Mouse (Mus musculus) limb, embryonic 15.5 days (tissue): ENCODE results near the gene Gstz1. TPM values are rescaled to one million over a fixed set of nuclear protein-coding genes. Genes with fewer than 3 reads are reported as not detected.

Experiments used
- ATAC-seq: fragments of 200-750 bp; cut with Nextera tagmentation; 2 replicates; pipeline ENCODE4 v1.8.0; 2017; ENCODE audit warnings: low read depth, moderate TSS enrichment; ENCODE audit not compliant: insufficient number of reproducible peaks, low FRiP score, low TSS enrichment
- H3K27ac ChIP-seq: fragments of 300-500 bp; sonication (generic); 2 replicates; pipeline ENCODE4 v1.5.1; 2015; ENCODE audit warnings: moderate library complexity, mild to moderate bottlenecking, inconsistent platforms
- H3K27me3 ChIP-seq: fragments of 300-500 bp; sonication (generic); 2 replicates; pipeline ENCODE4 v1.6.1; 2015; ENCODE audit warnings: inconsistent platforms
- H3K36me3 ChIP-seq: fragments of 300-500 bp; sonication (generic); 2 replicates; pipeline ENCODE4 v1.6.1; 2015; ENCODE audit warnings: inconsistent platforms
- H3K4me1 ChIP-seq: fragments of 300-500 bp; sonication (generic); 2 replicates; pipeline ENCODE4 v1.6.1; 2015; ENCODE audit warnings: inconsistent platforms
- H3K4me2 ChIP-seq: fragments of 300-500 bp; sonication (generic); 2 replicates; pipeline ENCODE4 v1.6.1; 2015; ENCODE audit warnings: mild to moderate bottlenecking, inconsistent platforms
- H3K4me3 ChIP-seq: fragments of 300-500 bp; sonication (generic); 2 replicates; pipeline ENCODE4 v1.5.1; 2015; ENCODE audit warnings: mild to moderate bottlenecking, inconsistent platforms
- H3K9ac ChIP-seq: fragments of 300-500 bp; sonication (generic); 2 replicates; pipeline ENCODE4 v1.6.1; 2015; ENCODE audit warnings: inconsistent platforms
- H3K9me3 ChIP-seq: fragments of 300-500 bp; sonication (generic); 2 replicates; pipeline ENCODE4 v1.6.1; 2016; ENCODE audit warnings: inconsistent platforms
- WGBS: fragments of 180-500 bp; shearing (Covaris S2); methylation state at CpG from one replicate; pipeline ENCODE4 v1.1.7; 2015; 5-methylcytosine and 5-hydroxymethylcytosine counted together
- polyA plus RNA-seq: library from polyadenylated mRNA; unstranded; fragments of >200 nt; fragmentation: Nextera tagmentation; extraction: Ambion mirVana; gene quantifications from 2 replicates; pipeline ENCODE4 v1.2.1, GENCODE M21; 2015

Gene Gstz1
- 30.5 and 33.1 TPM in 2 replicates for polyA plus RNA-seq

- peak; percentile 84 for ATAC-seq
- Histone ChIP-seq H3K9ac (peak within 1 kb of the TSS; percentile 74), H3K4me2 (peak within 1 kb of the TSS; percentile 57), H3K4me1 (peaks cover 12% of the 10 kb centered on the region), H3K9me3 (no peaks in the 10 kb centered on the region), H3K4me3 (peak within 1 kb of the TSS; percentile 98), H3K27me3 (no peaks in the 10 kb centered on the region), H3K36me3 (0 out of 2 replicates have a peak, but pooled peaks cover 8% of the 10 kb centered on the region), H3K27ac (peak within 1 kb of the TSS; percentile 99)
- 0% methylated on average over 27 of the region's 27 CpGs for WGBS
These were observed at the start of gene Gstz1 for GRCm38 (mm10) chr12:87146966-87147365. Gene Gstz1 (plus strand): TSS chr12:87147165.

DNA sequence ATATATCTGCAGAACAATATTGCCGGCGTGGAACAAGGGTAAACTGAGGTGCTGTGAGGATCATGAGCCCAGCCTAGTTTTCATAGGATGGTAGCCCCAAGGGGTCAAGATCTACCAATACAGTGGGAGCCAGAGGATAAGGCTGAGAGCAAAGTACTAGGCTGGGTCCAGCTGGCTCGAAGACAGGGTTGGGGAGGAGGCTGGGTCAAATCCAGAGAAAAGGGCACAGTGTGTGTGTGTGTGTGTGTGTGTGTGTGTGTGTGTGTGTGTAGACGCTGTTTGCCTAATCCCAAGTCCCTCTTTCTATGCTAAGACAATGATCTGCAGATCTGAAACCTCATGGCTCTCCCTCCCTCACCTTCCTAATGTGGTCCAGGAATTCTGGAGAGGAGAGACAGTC, 46.6 kb upstream of the Gstz1 start:
- Histone ChIP-seq H3K4me2 (no peak overlapping the region), H3K4me1 (peaks cover 9% of the 10 kb centered on the region), H3K9ac (no peak overlapping the region), H3K9me3 (no peaks in the 10 kb centered on the region), H3K27me3 (peaks cover 34% of the 10 kb centered on the region), H3K4me3 (no peak overlapping the region), H3K36me3 (no peaks in the 10 kb centered on the region), H3K27ac (no peak overlapping the region)
- WGBS: 90% methylated on average over 4 of the region's 4 CpGs
- no peak for ATAC-seq

DNA sequence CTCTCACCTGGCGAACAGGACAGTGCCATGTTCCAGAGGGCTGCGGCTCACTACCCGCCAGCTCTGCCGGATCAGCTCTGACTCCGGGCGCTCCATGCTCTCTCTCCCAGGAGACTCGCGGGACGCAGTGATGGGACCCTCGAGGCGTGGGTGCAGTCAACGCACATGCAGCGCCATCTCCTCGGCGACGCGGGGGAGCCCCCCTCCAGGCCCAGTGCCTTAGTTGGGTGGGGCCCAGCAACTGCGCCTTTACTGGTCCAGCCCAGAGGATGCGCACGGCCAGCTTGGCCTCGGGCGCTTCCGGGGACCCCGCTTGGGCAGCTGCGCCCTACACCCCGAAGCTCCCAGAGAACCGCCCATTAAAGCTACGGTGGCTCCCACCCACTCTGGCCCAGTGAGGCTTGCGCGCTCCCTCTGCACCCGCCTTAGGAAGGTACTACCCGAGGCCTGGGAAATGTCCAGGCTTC, 44.8 kb upstream of the Gstz1 start, which contains the start of gene Ngb:
Gene Ngb, minus strand, starts transcription at position 375 of the 467 bp plus-strand sequence.
- Histone ChIP-seq H3K4me2 (peak within 1 kb of the TSS; percentile 47), H3K27me3 (peaks cover 34% of the 10 kb centered on the region), H3K9ac (no peak within 1 kb of the TSS), H3K27ac (no peak within 1 kb of the TSS), H3K4me3 (peak within 1 kb of the TSS; percentile 24), H3K9me3 (no peaks in the 10 kb centered on the region), H3K36me3 (no peaks in the 10 kb centered on the region), H3K4me1 (peaks cover 9% of the 10 kb centered on the region)
- 2% methylated on average over 32 of the region's 32 CpGs for WGBS
- ATAC-seq: no peak

- Histone ChIP-seq H3K27ac (no peak overlapping the region), H3K4me3 (no peak overlapping the region), H3K4me2 (no peak overlapping the region), H3K36me3 (peaks cover 6% of the 10 kb centered on the region), H3K27me3 (peaks cover 31% of the 10 kb centered on the region), H3K4me1 (peaks cover 9% of the 10 kb centered on the region), H3K9ac (no peak overlapping the region), H3K9me3 (no peaks in the 10 kb centered on the region)
- ATAC-seq: no peak
- 91% methylated on average over 4 of the region's 4 CpGs for WGBS
These were observed 43.5 kb upstream of the Gstz1 start for GRCm38 (mm10) chr12:87103471-87103870.

GRCm38 (mm10) chr12:87104796-87105195, 42.2 kb upstream of the Gstz1 start:
- Histone ChIP-seq H3K4me3 (no peak overlapping the region), H3K9ac (no peak overlapping the region), H3K4me1 (peaks cover 9% of the 10 kb centered on the region), H3K27ac (no peak overlapping the region), H3K4me2 (no peak overlapping the region), H3K27me3 (peaks cover 30% of the 10 kb centered on the region), H3K36me3 (peaks cover 18% of the 10 kb centered on the region), H3K9me3 (no peaks in the 10 kb centered on the region)
- ATAC-seq: no peak
- WGBS: 72% methylated on average over 4 of the region's 4 CpGs

DNA sequence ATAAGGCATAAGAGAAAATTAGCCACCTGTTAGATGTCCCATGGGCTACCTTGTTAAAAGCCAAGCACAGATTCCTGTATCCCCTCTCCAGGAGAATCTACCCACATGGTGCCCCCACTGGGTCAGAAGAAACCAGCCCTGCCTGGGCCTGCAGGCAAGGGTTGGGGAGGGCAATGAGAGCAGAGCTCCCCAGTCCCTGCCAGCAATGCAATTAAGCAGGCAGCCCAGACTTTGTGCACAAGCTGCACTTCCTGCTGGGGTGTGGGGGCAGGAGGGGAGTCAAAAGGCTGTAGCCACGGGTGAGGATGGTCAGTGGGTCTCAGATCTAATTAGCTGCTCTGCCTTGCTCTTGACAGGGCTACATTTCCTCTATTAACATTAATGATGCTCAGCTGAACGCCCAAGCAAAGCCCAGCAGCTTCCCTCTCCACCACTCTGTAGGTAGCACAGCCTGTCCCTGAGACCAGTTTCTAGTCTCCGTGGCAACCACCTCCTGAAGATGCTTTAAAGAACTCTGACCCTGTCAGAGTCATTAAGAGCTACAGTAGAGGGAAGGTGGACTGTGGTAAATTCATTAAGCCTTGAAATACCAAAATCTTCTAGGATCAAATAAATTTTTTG, 39.5 kb upstream of the Gstz1 start:
- no peak for ATAC-seq
- Histone ChIP-seq H3K4me1 (peaks cover under 1% of the 10 kb centered on the region; the same call in 1 of the 2 replicates), H3K4me3 (no peak overlapping the region), H3K4me2 (no peak overlapping the region), H3K9me3 (no peaks in the 10 kb centered on the region), H3K27me3 (peaks cover 10% of the 10 kb centered on the region), H3K27ac (no peak overlapping the region), H3K36me3 (peaks cover 40% of the 10 kb centered on the region), H3K9ac (no peak overlapping the region)
- WGBS: 19% methylated on average over 3 of the region's 3 CpGs

DNA sequence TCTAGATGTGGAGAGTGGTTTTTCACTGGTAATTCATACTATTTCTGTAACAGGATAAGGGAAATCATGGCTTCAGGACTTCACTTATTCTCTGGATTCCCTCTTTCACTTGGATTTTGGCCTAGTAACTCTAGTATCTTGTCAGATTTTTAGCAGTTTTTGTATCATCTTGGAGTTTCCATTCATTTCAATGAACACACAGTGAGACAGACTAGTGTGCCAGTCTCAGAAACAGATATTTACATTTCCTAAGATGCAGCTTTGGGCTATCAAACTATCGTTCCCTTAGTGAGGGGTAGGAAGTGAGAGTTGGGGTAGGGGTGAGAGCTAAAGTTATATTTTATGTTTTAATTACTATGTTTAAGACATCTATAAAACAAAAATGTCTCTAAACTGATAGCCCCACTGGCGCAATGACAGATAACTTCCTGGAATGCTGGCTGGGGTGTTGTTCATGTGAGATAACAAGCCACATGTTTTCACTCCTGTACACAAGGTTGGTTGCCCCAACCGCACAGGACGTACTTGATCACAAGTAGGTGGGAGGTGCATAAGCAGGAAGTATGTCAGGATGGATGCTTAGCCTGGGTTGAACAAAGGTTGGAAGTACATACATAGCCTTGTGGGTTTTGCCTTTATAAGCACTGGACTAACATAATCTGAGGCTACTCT, 24.9 kb upstream of the Gstz1 start:
- H3K9me3 ChIP-seq: no peaks in the 10 kb centered on the region
- H3K4me3 ChIP-seq: no peak overlapping the region
- no peak overlapping the region for H3K9ac ChIP-seq
- ATAC-seq: no peak
- H3K4me1 ChIP-seq: no peaks in the 10 kb centered on the region
- H3K27me3 ChIP-seq: no peaks in the 10 kb centered on the region
- no peak overlapping the region for H3K4me2 ChIP-seq
- peaks cover 46% of the 10 kb centered on the region for H3K36me3 ChIP-seq
- no peak overlapping the region for H3K27ac ChIP-seq
- 88% methylated on average over 4 of the region's 4 CpGs for WGBS

DNA sequence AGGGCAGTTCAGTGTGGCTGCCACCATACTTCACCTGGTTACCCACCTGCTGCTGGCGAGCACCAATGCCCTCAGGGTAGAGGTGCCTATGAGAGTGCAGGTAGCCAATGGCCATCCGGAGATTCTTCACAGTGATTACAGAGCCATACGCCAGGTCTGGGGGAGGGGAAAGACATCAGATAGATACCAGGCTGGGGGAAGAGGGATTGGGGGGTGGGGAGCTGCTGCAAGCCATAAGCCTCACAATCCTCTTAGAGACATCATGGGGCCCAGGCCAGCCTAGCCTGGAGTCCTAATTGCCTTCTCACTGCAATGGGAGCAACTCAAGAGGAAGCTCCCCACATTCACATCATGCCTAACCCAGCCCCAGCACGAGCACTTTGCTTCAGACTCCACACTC, 19.7 kb upstream of the Gstz1 start:
- H3K4me1 ChIP-seq: no peaks in the 10 kb centered on the region
- no peak overlapping the region for H3K27ac ChIP-seq
- WGBS: 72% methylated on average over 4 of the region's 4 CpGs
- peaks cover 52% of the 10 kb centered on the region for H3K36me3 ChIP-seq
- H3K9ac ChIP-seq: no peak overlapping the region
- no peaks in the 10 kb centered on the region for H3K27me3 ChIP-seq
- no peak for ATAC-seq
- no peaks in the 10 kb centered on the region for H3K9me3 ChIP-seq
- no peak overlapping the region for H3K4me3 ChIP-seq
- H3K4me2 ChIP-seq: no peak overlapping the region

DNA sequence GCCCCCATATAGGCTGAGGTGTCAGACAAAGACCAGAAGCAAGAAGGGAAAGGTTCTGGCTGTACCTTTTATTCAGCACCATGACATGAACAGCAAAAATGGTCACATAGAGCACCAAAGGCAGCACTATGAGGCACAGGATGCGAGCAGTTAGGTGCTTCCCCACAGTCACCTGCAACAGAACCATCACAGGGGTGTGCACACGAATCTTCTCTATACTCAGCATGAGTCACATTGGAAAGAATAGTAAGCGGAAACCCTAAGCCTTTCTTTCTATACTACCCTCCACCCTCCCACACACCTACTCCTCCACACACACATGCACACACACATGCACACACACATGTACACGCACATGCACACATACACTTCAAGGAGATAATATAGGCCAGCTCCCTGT, 16.7 kb upstream of the Gstz1 start:
- Histone ChIP-seq H3K9me3 (no peaks in the 10 kb centered on the region), H3K36me3 (peaks cover 46% of the 10 kb centered on the region), H3K27ac (no peak overlapping the region), H3K9ac (no peak overlapping the region), H3K4me1 (no peaks in the 10 kb centered on the region), H3K27me3 (no peaks in the 10 kb centered on the region), H3K4me3 (no peak overlapping the region), H3K4me2 (no peak overlapping the region)
- 94% methylated on average over 4 of the region's 4 CpGs for WGBS
- no peak for ATAC-seq

DNA sequence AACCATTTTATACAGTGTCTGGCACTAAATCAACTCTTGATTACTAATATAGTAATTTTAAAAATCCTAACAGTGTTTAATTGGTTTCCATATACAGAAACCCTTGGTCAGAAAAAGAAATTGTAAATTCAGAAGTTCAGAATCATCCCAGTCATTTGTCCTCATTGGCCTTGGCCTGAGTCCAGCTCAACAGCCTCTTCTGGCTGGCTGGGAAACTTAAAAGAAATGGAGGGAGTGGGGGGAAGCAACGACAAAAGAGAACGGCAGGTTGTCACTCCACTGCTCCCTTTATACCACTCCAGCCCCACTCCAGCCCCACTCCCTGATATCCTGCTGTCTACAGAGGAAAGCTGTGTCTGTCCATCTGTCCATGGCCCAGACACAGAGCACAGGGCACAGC, 15.8 kb upstream of the Gstz1 start:
- H3K4me3 ChIP-seq: no peak overlapping the region
- 71% methylated on average over 2 of the region's 2 CpGs for WGBS

GRCm38 (mm10) chr12:87131619-87132018, 15.3 kb upstream of the Gstz1 start:
- Histone ChIP-seq H3K4me3 (no peak overlapping the region), H3K4me1 (no peaks in the 10 kb centered on the region), H3K4me2 (no peak overlapping the region), H3K36me3 (peaks cover 46% of the 10 kb centered on the region), H3K9me3 (no peaks in the 10 kb centered on the region), H3K9ac (no peak overlapping the region), H3K27ac (no peak overlapping the region), H3K27me3 (no peaks in the 10 kb centered on the region)
- no peak for ATAC-seq
- WGBS: 71% methylated on average over 3 of the region's 3 CpGs

More for the DNA sequence above, 15.8 kb upstream of the Gstz1 start:
- Histone ChIP-seq H3K9me3 (no peaks in the 10 kb centered on the region), H3K27ac (no peak overlapping the region), H3K4me1 (no peaks in the 10 kb centered on the region), H3K9ac (no peak overlapping the region), H3K4me2 (no peak overlapping the region), H3K36me3 (peaks cover 46% of the 10 kb centered on the region), H3K27me3 (no peaks in the 10 kb centered on the region)
- ATAC-seq: no peak

DNA sequence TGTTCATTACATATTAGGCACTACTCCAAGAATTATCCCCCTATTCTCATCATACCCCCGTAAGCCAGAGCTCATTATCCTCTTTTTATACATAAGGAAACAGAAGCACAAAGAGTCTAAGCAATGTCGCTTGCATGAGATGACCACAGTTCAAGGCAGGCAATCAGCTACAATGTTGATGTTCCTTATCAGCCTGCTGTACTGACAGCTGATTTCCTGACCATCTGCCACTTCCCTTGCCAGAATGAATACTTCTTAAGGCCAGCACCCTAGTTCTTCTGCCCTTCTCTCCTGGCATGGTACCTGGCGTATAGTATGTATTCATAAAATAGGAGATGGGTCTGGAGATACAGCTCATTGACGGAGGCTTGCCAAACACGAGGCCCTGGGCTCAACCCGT, 14.8 kb upstream of the Gstz1 start:
- no peak overlapping the region for H3K4me2 ChIP-seq
- no peaks in the 10 kb centered on the region for H3K4me1 ChIP-seq
- H3K9me3 ChIP-seq: no peaks in the 10 kb centered on the region
- no peak for ATAC-seq
- no peak overlapping the region for H3K27ac ChIP-seq
- no peak overlapping the region for H3K4me3 ChIP-seq
- 86% methylated on average over 6 of the region's 6 CpGs for WGBS
- H3K36me3 ChIP-seq: peaks cover 49% of the 10 kb centered on the region
- H3K27me3 ChIP-seq: no peaks in the 10 kb centered on the region
- H3K9ac ChIP-seq: no peak overlapping the region
